ENCODE assay signal across 8 mouse cellular contexts in the genomic region with DNA sequence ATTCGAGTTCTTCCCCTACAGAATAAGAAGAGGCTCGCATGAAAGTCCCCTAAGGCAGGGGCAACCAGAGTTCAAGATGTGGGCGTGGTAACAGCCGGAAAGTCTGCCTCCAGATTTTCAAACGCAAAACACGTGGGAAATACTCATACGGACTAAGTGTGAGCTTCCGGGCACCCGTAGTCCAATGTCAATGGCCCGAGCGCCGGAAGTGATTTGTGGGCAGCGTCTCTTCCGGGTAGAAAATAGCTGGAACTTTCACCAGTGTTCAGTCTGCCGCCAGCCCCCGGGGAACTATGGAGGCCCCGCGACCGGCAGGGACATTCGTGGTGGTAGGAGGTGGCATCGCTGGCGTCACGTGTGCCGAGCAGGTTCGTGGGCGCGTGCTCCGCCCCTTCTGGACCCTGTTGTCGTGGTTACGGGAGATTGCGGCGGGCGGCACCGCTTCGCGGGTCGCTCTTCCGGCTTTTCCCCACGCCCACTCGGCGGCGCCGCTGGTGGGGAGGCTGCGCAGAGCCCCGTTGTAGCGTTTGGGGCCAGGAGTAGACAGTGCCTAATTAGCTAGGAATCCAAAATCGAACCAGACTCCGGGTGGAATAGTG. TPM values are rescaled to one million over a fixed set of nuclear protein-coding genes. Genes with fewer than 3 reads are reported as not detected.
A peak's percentile ranks its signal among the peaks of the same experiment; 100 is the strongest.
DNase-seq lines count a peak whose midpoint lies in the region; ATAC-seq and TF ChIP-seq lines count a peak whose summit lies in the region.

A gene (plus strand): TSS at position 215 of the 599 bp plus-strand sequence.

- DNase-seq in ZHBTc4 (ENCODE audit: low read depth, low spot score): peak; percentile 96
- peak; percentile 85 for DNase-seq in gastrocnemius, adult 2 months
- DNase-seq in hindlimb bud, embryonic 11.5 days (ENCODE audit: extremely low spot score, low read depth, low spot score): peak; percentile 79
- DNase-seq in left cerebral cortex, adult 8-10 months (ENCODE audit: low spot score in 2 of 2): peak; percentile 77 to 88
- peak; percentile 93 to 94 for DNase-seq in right cerebral cortex, postnatal 10 days (ENCODE audit: low spot score in 2 of 2)
- peak; percentile 74 for DNase-seq in urinary bladder, postnatal 25 days (ENCODE audit: low spot score)

- peaks cover 27% of the 10 kb centered on the region for H3K4me1 ChIP-seq in megakaryocyte, embryonic 14.5 days

- H3K36me3 ChIP-seq in megakaryocyte, embryonic 14.5 days (replicated peaks; ENCODE audit: low read length): peaks cover 26% of the 10 kb centered on the region

- TF ChIP-seq CTCF in gastrocnemius, adult 2 months (IDR thresholded peaks at IDR 0.05): no peak

- H3K27ac ChIP-seq in gastrocnemius, adult 2 months: peak within 1 kb of the TSS; percentile 92

- no peaks in the 10 kb centered on the region for H3K27me3 ChIP-seq in megakaryocyte, embryonic 14.5 days (replicated peaks)

- H3K4me3 ChIP-seq in gastrocnemius, adult 2 months: peak within 1 kb of the TSS; percentile 96
- H3K4me3 ChIP-seq in megakaryocyte, embryonic 14.5 days (replicated peaks): peak within 1 kb of the TSS; percentile 98

- peak; percentile 92 for ATAC-seq in common myeloid progenitor, adult 5-6 weeks (replicated peaks; ENCODE audit: low read depth, poor library complexity, severe bottlenecking)

- intact Hi-C loops in gastrocnemius, adult 2 months (cut with DNase I): loop anchor here (5.0 kb wide), 1 partner anchor 42 kb away; a partner anchor contains a TSS

- no peaks in the 10 kb centered on the region for H3K9me3 ChIP-seq in megakaryocyte, embryonic 14.5 days

RNA-seq across cellular contexts. Expression of the gene that starts here (rescaled TPM):
- total RNA-seq in common myeloid progenitor, adult 5-6 weeks (2017): 14.7 and 21.6 TPM in 2 replicates
- 1 to 10 TPM; 9.5 to 9.9 TPM for total RNA-seq in gastrocnemius, adult 2 months (2021)
- 10 to 100 TPM; 14.5 to 17.1 (median 15.5) TPM for total RNA-seq in left cerebral cortex, adult 8-10 months (2022)
- 0.78 and 0.97 TPM in 2 replicates for polyA plus RNA-seq in megakaryocyte, embryonic 14.5 days (2012; ENCODE audit: insufficient read depth, low replicate concordance)

Comparison
In these comparisons a context has a peak if more than half of its experiments do, and no peak if none do; other contexts are left out.
1. Peak in every context shown above with its lines: DNase-seq, ATAC-seq, H3K4me3 ChIP-seq and H3K27ac ChIP-seq.